Mouse (Mus musculus): ENCODE data around the gene Unc13a. TPM values are rescaled to one million over a fixed set of nuclear protein-coding genes. Genes with fewer than 3 reads are reported as not detected.
"Not testable (repeated sequence)": the region's sequence is repeated elsewhere in the genome, so short reads cannot be mapped to it uniquely, and the experiment has no call there.

The Unc13a gene
- polyA plus RNA-seq, 1 experiment, result 97.3 TPM

DNA sequence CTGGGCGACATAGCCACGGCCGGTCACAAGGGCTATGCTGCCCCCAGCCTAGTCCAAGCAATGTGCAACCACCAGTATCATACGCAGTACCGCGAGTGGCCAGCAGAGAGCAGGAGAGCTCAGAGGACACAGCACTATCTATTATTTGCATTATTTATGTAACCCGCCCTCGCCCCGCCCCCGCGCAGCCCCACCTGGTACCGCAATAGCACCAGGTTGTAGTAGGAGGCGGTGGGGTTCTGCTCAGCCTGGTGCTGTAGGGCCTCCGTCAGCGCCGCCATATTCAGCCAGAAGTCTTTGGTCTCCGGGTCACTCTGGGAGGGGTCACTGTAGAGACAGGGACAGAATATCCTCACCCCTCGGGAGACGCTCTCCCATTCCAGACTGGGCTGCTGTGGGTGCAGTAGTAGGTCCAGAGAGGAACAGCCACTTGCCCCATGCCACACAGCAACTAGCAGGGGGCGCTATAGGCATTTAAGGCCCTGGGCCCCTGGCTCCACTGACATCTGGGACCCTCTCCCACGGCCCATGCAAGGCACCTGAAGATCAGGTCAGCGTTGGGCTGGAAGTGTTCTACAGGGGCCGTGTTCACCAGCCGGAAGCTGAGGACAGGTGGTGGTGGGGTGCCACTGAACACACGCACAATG, 38.4 kb upstream of the Unc13a start:
- Histone ChIP-seq H3K27ac (ENCODE audit: insufficient read depth, low read length) (peak overlapping the region; percentile 58), H3K4me3 (replicated peaks; ENCODE audit: insufficient read depth, low read depth, low read length) (peak overlapping the region; percentile 57), H3K4me1 (ENCODE audit: control insufficient read depth, insufficient read depth, low read length) (peaks cover 8% of the 10 kb centered on the region; the same call in 1 of the 2 replicates), H3K27me3 (ENCODE audit: control insufficient read depth, insufficient read depth, low read length) (no peaks in the 10 kb centered on the region)
- peak; percentile 89 to 96 for DNase-seq
- 12% methylated on average over 25 of the region's 25 CpGs for WGBS
- TF ChIP-seq CTCF (IDR thresholded peaks at IDR 0.05; ENCODE audit: borderline replicate concordance, insufficient read depth, low read depth, low read length) (peak; percentile 93), POLR2A (IDR thresholded peaks at IDR 0.05; ENCODE audit: borderline replicate concordance, insufficient read depth, low read length) (peak; percentile 47; the same call in 1 of the 2 replicates)

GRCm38 (mm10) chr8:71709134-71709799, 37.7 kb upstream of the Unc13a start:
- TF ChIP-seq CTCF (IDR thresholded peaks at IDR 0.05; ENCODE audit: borderline replicate concordance, insufficient read depth, low read depth, low read length) (no peak), POLR2A (IDR thresholded peaks at IDR 0.05; ENCODE audit: borderline replicate concordance, insufficient read depth, low read length) (no peak)
- no peaks in the 10 kb centered on the region for H3K27me3 ChIP-seq (ENCODE audit: control insufficient read depth, insufficient read depth, low read length)

GRCm38 (mm10) chr8:71707874-71708273, 36.3 kb upstream of the Unc13a start:
- no peaks in the 10 kb centered on the region for H3K27me3 ChIP-seq (ENCODE audit: control insufficient read depth, insufficient read depth, low read length)
- no peak overlapping the region for H3K27ac ChIP-seq (ENCODE audit: insufficient read depth, low read length)
- 54% methylated on average over 8 of the region's 8 CpGs for WGBS
- peak; percentile 65 for TF ChIP-seq CTCF (IDR thresholded peaks at IDR 0.05; ENCODE audit: borderline replicate concordance, insufficient read depth, low read depth, low read length)
- TF ChIP-seq POLR2A (IDR thresholded peaks at IDR 0.05; ENCODE audit: borderline replicate concordance, insufficient read depth, low read length), result no peak
- DNase-seq, result no peak
- H3K4me1 ChIP-seq (ENCODE audit: control insufficient read depth, insufficient read depth, low read length), result peaks cover 8% of the 10 kb centered on the region; the same call in 1 of the 2 replicates
- no peak overlapping the region for H3K4me3 ChIP-seq (replicated peaks; ENCODE audit: insufficient read depth, low read depth, low read length)

More at GRCm38 (mm10) chr8:71709134-71709799, 37.7 kb upstream of the Unc13a start:
- DNase-seq, result no peak
- Histone ChIP-seq H3K4me3 (replicated peaks; ENCODE audit: insufficient read depth, low read depth, low read length) (peak overlapping the region; percentile 57), H3K4me1 (ENCODE audit: control insufficient read depth, insufficient read depth, low read length) (peaks cover 8% of the 10 kb centered on the region; the same call in 1 of the 2 replicates), H3K27ac (ENCODE audit: insufficient read depth, low read length) (no peak overlapping the region)
- WGBS, result 38% methylated on average over 25 of the region's 25 CpGs

- H3K4me1 ChIP-seq (ENCODE audit: control insufficient read depth, insufficient read depth, low read length); H3K27me3 ChIP-seq (ENCODE audit: control insufficient read depth, insufficient read depth, low read length); H3K4me3 ChIP-seq (replicated peaks; ENCODE audit: insufficient read depth, low read depth, low read length); H3K27ac ChIP-seq (ENCODE audit: insufficient read depth, low read length); DNase-seq: not testable (repeated sequence)
These were observed 31.8 kb upstream of the Unc13a start for GRCm38 (mm10) chr8:71703400-71703799.

DNA sequence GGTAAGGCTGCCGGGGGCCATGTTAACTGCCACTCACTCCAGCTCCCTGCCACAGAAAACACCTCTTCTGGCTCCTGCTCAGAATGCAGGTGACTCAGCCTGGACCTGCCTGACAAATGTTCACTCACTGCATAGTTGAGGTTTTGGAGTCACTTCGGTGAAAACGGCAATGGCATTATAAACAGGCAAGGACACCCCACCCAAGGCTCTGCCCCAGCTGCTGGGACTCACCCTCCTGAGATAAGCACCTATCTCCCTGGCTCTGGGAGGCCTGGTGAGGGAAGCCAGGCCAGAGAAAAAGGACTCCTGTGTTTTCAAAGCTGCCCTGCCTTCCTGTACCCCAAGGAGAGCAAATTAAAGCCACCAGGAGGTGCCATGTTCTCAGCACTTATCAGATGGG, 31.4 kb upstream of the Unc13a start:
- WGBS, result 94% methylated on average over 3 of the region's 3 CpGs
- DNase-seq, result no peak
- Histone ChIP-seq H3K27ac (ENCODE audit: insufficient read depth, low read length) (no peak overlapping the region), H3K4me3 (replicated peaks; ENCODE audit: insufficient read depth, low read depth, low read length) (no peak overlapping the region), H3K27me3 (ENCODE audit: control insufficient read depth, insufficient read depth, low read length) (no peaks in the 10 kb centered on the region; the same call in 1 of the 2 replicates), H3K4me1 (ENCODE audit: control insufficient read depth, insufficient read depth, low read length) (no peaks in the 10 kb centered on the region)
- TF ChIP-seq POLR2A (IDR thresholded peaks at IDR 0.05; ENCODE audit: borderline replicate concordance, insufficient read depth, low read length), result no peak

DNA sequence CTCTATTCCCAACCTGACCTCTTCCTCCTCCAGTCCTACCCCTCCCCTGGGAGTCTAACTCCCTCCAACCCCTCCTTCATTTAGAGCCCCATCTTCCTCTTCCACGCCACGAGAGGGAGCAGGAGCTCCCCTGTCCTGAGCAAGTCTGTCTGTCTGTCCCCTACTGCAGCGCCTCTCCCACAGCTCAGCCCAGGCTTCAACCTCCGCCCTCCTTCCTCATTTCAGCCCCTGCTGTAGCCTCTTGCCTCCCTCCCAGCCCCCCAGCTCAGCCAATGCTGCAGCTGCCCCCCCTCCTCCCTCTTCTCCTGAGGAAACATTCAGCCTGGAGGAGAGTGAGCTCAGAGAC, 30.5 kb upstream of the Unc13a start:
- H3K27ac ChIP-seq (ENCODE audit: insufficient read depth, low read length), result no peak overlapping the region
- no peak for TF ChIP-seq CTCF (IDR thresholded peaks at IDR 0.05; ENCODE audit: borderline replicate concordance, insufficient read depth, low read depth, low read length)
- TF ChIP-seq POLR2A (IDR thresholded peaks at IDR 0.05; ENCODE audit: borderline replicate concordance, insufficient read depth, low read length), result no peak
- no peaks in the 10 kb centered on the region for H3K4me1 ChIP-seq (ENCODE audit: control insufficient read depth, insufficient read depth, low read length)
- no peak for DNase-seq
- H3K4me3 ChIP-seq (replicated peaks; ENCODE audit: insufficient read depth, low read depth, low read length), result no peak overlapping the region
- no peaks in the 10 kb centered on the region; the same call in 1 of the 2 replicates for H3K27me3 ChIP-seq (ENCODE audit: control insufficient read depth, insufficient read depth, low read length)
- WGBS, result 35% methylated on average over 4 of the region's 4 CpGs

DNA sequence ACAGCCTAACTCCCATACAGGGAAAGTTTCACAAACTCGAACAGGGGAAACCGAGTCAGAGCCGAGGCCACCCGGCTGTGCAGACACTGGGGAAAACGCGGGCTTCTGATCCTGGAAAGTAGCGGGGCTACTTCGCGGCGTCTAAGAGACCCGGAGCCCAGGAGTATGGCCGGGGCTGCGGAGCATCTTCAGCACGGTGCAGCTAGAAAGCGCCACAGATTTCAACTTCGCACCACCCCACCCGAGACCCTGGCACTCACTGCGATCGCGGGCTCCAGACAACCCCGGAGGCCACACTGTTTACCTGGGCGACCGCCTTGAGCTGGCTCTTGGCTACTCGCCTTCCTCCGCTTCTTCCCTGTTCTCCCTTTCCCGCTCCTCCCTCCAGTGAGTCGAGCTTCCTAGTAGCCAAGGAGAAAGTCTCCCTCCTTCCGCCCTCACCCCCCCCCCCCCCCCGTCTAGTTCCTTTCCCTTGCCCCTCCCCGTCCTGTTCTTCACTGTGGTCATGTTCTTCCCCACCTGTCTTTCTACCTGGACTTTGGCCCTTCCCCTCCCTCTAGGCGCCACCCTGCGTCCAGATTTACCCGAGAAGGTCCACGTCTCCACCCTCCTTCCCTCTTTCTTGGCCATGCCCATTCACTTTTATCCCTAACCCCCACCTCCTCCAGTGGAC, 30.0 kb upstream of the Unc13a start, which contains the start of gene B3gnt3:
Gene B3gnt3, minus strand, starts transcription at position 376 of the 673 bp plus-strand sequence.
- TF ChIP-seq POLR2A (IDR thresholded peaks at IDR 0.05; ENCODE audit: borderline replicate concordance, insufficient read depth, low read length) (no peak), CTCF (IDR thresholded peaks at IDR 0.05; ENCODE audit: borderline replicate concordance, insufficient read depth, low read depth, low read length) (no peak)

More for the DNA sequence above, 30.0 kb upstream of the Unc13a start, which contains the start of gene B3gnt3:
- Histone ChIP-seq H3K27ac (ENCODE audit: insufficient read depth, low read length) (no peak within 1 kb of the TSS), H3K4me1 (ENCODE audit: control insufficient read depth, insufficient read depth, low read length) (no peaks in the 10 kb centered on the region), H3K4me3 (replicated peaks; ENCODE audit: insufficient read depth, low read depth, low read length) (no peak within 1 kb of the TSS), H3K27me3 (ENCODE audit: control insufficient read depth, insufficient read depth, low read length) (no peaks in the 10 kb centered on the region; the same call in 1 of the 2 replicates)
- 19% methylated on average over 33 of the region's 34 CpGs for WGBS
- no peak for DNase-seq

All from cerebellum, adult 2 months (tissue).